Mouse (Mus musculus) spleen, embryonic (tissue): ENCODE data around the gene Per3.

ENCODE experiments used
- CTCF ChIA-PET: fragments of 350-600 bp; sonication (Branson Sonifier 250); formaldehyde crosslinking; loops from one replicate; lab custom pipeline; 2022; lab: Charles Lee

Per3 gene

GRCm38 (mm10) chr4:150958536-150958935, 85.9 kb downstream of the Per3 start:
- CTCF ChIA-PET = no interaction called here

- CTCF ChIA-PET = no interaction called here
Measured at GRCm38 (mm10) chr4:150957106-150957458, 87.4 kb downstream of the Per3 start.

- CTCF ChIA-PET = no interaction called here
Measured at GRCm38 (mm10) chr4:150956369-150957105, 87.9 kb downstream of the Per3 start.
